Mouse (Mus musculus) fat pad, adult 2 months (tissue): Measurements from ENCODE around the gene BC017158.
"Not testable (repeated sequence)": the region's sequence is repeated elsewhere in the genome, so short reads cannot be mapped to it uniquely, and the experiment has no call there.

Experiments used
- DNase-seq: peaks from one replicate; pipeline ENCODE4 v3.0.0-alpha.2; 2011; ENCODE audit warnings: low read depth, low spot score; ENCODE audit errors: extremely low read depth

BC017158 gene

GRCm38 (mm10) chr7:128297617-128298480 is at the start of gene BC017158:
BC017158 (minus strand) TSS chr7:128298170.
- DNase-seq = no peak

- no peak for DNase-seq
Measured at GRCm38 (mm10) chr7:128346991-128347390, 49.0 kb upstream of the BC017158 start.

GRCm38 (mm10) chr7:128346522-128346921 is 48.6 kb upstream of the BC017158 start:
- no peak for DNase-seq

- no peak for DNase-seq
Measured at GRCm38 (mm10) chr7:128345691-128346090, 47.7 kb upstream of the BC017158 start.

GRCm38 (mm10) chr7:128344928-128345653 is 47.1 kb upstream of the BC017158 start:
- DNase-seq = no peak

DNA sequence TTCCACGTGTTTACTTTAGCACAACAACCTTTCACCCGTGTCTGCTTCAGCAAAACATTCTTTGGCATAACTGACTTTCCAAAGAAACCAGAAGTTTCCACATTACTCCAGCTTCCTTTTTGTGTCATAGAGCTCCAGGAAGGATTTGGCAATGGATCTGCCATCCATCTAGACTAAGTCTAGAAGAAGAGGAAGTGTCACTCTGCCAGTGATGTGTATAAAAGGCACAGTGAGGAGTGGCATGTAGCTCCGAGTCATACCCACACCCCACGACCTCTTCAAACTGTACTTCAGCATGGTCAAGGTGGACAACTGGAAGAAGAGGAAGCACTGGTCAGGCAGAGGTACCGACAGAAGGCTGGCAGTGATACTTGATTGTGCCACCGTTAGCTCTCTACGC is 46.5 kb upstream of the BC017158 start:
- no peak for DNase-seq

- DNase-seq = not testable (repeated sequence)
Measured at GRCm38 (mm10) chr7:128342691-128343090, 44.7 kb upstream of the BC017158 start.

DNA sequence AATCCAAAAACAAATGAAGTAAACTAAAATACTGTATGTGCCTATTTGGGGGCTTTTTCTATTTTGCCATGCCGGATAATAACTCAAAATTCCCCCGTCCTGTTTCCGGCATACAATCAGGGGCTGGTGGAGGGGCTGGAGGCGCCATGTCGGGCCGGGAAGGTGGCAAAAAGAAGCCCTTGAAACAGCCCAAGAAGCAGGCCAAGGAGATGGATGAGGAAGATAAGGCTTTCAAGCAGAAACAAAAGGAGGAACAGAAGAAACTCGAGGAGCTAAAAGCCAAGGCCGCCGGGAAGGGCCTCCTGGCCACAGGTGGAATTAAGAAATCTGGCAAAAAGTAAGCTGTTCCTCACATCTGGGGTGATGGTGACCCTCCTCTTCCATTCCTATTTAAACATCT is 42.4 kb upstream of the BC017158 start:
- not testable (repeated sequence) for DNase-seq

GRCm38 (mm10) chr7:128332896-128333295 is 34.9 kb upstream of the BC017158 start:
- no peak for DNase-seq

DNA sequence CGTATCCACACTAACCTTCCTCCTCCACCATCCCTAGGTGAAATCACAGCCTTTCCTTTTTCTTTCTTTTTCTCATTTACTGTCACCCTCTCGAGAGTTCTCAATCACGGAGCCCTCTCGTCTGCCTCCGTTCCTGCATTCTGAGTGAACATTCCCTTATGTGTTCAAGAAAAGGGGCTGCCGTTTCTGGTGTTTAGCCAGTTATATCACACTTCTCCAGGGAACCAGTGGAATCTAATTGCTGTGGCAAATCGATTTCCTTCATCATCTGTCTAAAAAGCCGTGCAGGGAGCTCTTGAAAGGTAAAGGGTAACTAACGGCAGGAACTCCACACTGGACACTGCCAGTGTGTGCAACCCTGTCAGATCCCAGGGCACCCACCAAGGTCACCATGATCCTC is 33.0 kb upstream of the BC017158 start:
- no peak for DNase-seq

GRCm38 (mm10) chr7:128324977-128325376 is 27.0 kb upstream of the BC017158 start:
- DNase-seq = no peak

DNA sequence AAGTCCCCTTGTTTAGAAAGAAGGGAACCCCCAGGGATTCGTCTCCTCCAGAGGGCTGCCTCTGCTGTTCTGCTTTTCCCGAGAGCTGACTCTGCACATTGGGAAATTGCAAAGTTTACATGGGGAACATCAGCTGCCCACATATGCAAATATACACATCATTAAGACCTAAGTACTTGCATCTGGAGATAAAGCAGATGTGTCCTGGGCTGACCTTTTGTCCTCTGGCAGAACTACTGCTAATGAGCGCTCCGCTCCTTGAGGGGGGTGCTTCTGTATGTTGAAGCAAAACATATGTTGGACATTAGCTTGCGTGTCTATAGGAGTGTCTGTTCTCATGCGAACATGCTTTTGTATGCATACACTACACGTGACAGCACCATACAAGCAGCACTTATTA is 23.3 kb upstream of the BC017158 start:
- no peak for DNase-seq

DNA sequence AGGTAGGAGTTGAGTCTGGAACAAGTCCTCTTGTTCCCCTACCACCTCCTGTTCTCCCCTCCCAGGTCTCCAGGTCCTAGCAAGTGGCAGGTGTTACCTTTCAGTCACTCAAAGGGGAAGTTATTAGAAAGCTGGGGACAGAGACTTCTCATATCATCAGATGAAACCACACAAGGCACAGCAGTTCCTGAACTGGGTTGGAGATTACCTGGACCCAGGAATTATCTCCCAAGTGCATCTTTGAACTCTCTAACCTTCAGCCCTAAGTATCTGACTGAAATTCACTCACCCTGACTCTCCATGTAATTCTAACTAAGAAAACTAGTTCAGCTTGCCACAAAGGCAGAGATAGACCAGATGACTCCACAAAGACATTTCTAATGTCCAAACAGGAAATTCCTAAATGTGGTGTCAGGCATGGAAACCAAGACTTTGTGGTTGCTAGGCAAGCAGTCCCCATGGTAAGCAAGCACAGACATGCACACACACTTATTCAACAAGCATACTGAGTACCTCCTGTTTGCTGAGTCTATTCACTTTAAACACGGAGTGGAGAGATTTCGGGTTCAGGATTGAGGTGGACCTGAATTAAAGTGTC is 22.3 kb upstream of the BC017158 start:
- DNase-seq = no peak

DNA sequence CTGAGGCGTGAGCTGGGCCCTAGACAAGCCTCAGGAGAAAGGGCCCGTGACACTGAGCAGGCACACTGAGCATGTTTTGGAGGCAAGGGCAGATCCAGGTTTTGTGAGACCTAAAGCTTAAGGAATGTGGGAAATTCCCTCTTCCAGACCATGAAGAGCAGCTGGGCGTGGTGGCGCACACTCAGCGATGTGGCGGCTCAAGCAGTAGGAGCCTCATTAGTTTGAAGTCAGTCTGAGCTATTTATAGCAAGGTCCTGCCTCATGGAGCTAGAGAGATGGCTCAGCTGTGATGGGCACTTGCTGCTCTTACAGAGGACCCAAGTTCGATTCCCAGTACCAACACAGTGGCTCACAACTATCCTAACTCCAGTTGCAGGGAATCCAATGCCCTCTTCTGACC is 21.2 kb upstream of the BC017158 start:
- no peak for DNase-seq

- no peak for DNase-seq
Measured at GRCm38 (mm10) chr7:128317011-128317410, 19.0 kb upstream of the BC017158 start.

DNA sequence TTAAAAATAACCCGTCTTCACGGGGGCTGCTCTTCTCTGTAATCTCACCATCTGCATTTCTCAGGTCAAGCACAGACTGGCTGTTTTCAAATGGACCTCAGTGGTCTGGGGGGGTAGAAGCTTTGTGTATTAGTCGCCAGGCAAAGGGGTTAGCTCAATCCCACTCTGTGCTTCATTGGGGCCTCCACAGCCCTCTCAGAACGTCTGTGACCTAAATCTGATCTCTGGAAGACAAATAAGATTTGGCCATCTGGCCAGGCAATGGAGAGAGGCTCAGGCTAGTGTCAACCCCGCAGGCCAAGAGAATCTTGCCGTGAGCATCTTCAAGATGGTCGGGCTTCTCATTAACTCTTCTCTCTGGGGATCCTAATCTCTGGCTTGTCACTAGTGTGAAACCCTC is 16.5 kb upstream of the BC017158 start:
- no peak for DNase-seq

DNA sequence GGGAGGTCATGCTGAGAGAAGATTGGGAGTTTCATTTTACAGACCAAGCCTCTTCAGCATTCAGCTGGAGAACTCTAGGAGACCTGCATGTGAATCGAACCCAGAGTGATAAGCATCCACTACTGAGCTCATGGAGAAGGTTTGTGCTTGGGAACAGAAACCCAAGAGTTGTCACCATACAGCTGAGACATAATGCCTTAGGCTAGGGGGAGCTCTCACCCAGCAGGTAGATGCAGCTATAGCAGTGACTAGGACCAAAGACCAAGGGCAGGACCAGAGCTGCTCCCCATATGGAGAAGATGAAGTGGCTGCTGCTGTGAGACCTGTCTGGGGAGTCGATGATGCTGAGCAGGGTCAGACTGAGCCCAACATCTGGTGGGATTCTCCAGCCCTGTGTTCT is 15.6 kb upstream of the BC017158 start:
- DNase-seq = no peak

GRCm38 (mm10) chr7:128312375-128313059 is 14.5 kb upstream of the BC017158 start:
- no peak for DNase-seq

- DNase-seq = no peak
Measured at GRCm38 (mm10) chr7:128311811-128312210, 13.8 kb upstream of the BC017158 start.

GRCm38 (mm10) chr7:128311263-128311662 is 13.3 kb upstream of the BC017158 start:
- DNase-seq = no peak

- DNase-seq = no peak
Measured at GRCm38 (mm10) chr7:128310229-128310688, 12.3 kb upstream of the BC017158 start.
